Mouse (Mus musculus): ENCODE measurements around the gene Prrt1.

GRCm38 (mm10) chr17:34652985-34653384 lies 23.7 kb downstream of the Prrt1 start:
- TF ChIP-seq ZNF384 (IDR thresholded peaks at IDR 0.05; ENCODE audit: low read depth, low read length) (no peak), CTCF (conservative IDR thresholded peaks at IDR 0.05 in 1 of 2, IDR thresholded peaks at IDR 0.05 in 1 of 2; ENCODE audit: low read depth in 2 of 2, low read length in 2 of 2) (no peak), E2F4 (IDR thresholded peaks at IDR 0.05; ENCODE audit: insufficient replicate concordance, low read depth, low read length) (no peak), EP300 (IDR thresholded peaks at IDR 0.05; ENCODE audit: low read length) (no peak), MEF2A (IDR thresholded peaks at IDR 0.05; ENCODE audit: borderline replicate concordance, low read depth, low read length) (no peak), ZKSCAN1 (IDR thresholded peaks at IDR 0.05; ENCODE audit: borderline replicate concordance, low read depth, low read length) (no peak), MAFK (IDR thresholded peaks at IDR 0.05; ENCODE audit: insufficient replicate concordance, low read length) (no peak)
